Mouse (Mus musculus) natural killer cell, adult 2 months (primary cell): ENCODE data around the gene Igbp1.

Experiments
- DNase-seq, 2 experiments: peaks; one replicate each; pipeline ENCODE4 v3.0.0; 2022; ENCODE audit warnings: low spot score in 2 of 2

The Igbp1 gene

DNA sequence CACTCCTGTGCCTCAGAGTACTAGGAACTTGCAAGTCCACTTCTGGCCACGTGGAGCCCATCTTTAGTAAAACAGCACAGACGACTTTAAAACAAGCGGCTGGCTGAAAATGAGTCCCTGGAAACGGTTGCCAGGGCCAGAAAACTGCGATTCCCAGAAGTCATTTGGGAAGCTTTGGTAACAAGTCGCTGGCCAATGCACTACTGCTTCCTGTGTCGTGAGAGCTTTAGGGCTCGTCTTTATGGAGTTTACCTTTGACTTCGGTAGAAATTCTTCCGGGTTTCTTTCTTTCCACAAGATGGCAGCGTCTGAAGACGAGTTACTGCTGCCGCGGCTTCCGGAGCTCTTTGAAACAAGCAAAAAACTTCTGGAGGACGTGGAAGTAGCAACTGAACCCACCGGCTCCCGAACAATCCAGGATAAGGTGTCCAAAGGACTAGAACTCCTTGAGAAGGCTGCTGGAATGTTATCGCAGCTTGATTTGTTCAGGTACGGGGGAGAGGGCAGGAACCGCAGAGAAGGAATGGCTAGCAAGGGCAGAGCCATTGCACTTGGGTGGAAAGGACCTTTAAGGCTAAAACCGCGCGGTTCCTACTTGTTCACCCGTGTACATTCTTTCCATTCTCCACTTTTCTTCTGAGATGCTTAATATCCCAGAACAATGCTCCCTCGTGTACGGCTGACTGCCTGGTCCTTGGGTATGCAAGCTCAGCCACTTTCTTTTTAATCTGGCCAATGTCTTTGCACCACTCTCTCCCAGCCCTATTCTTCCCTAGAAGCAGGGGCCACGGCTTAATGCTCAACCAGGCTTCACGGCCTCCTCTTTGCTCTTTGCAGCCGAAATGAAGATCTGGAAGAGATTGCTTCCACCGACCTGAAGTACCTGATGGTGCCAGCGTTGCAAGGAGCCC is at the start of gene Igbp1:
Igbp1 (plus strand) TSS at position 224 of the 911 bp plus-strand sequence.
- peak; percentile 72 to 76 for DNase-seq

DNA sequence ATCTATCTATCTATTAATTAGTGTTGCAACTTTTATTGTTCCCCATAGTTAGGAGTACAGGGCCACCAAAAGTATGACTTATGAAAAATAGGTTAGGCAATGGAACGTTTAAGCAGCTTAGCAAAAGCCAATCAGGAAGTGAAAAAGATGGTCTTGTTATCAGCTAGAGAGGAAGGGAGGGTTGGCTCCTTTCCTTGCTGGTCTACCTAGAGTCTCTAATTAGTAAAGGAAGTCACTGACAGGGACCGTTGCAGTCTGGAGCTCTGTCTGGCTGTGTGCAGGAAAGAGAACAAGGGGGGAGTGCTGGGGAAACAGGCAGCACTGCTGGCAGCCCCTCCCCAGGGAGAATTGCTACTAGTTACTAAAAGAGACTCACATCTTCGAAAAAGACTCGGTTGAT is 26.0 kb upstream of the Igbp1 start:
- DNase-seq: no peak

GRCm38 (mm10) chrX:100470126-100470525 is 24.0 kb upstream of the Igbp1 start:
- DNase-seq: no peak

DNA sequence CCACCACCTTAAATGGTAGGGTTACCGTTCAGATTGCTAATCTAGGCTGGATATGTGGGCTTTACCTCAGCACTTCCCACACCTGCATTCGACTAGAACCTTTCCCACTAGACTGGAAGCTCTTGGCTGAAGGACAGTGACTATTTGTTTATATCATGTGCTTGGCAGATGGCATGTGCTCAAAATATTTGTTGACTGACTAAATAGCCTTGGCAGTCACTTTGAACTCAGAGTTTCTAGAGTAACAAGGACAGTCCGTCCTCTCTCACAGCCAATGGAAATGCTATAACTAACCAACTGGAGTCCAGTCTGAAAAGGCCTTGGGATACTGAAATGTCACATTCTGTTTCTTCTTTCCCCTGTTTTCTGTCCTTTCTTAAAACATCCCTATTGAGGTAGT is 22.6 kb upstream of the Igbp1 start:
- DNase-seq: no peak

- no peak for DNase-seq
Observed at GRCm38 (mm10) chrX:100475569-100476223, 18.4 kb upstream of the Igbp1 start.

GRCm38 (mm10) chrX:100480317-100480716 is 13.8 kb upstream of the Igbp1 start:
- peak; percentile 41 to 54 for DNase-seq

GRCm38 (mm10) chrX:100493500-100494067 is 507 bp upstream of the Igbp1 start:
- peak in 1 of 2 experiments; percentile 1 for DNase-seq

- no peak for DNase-seq
Observed at GRCm38 (mm10) chrX:100504175-100504851, 10.2 kb downstream of the Igbp1 start.

GRCm38 (mm10) chrX:100508164-100508563 is 14.1 kb downstream of the Igbp1 start:
- DNase-seq: no peak

DNA sequence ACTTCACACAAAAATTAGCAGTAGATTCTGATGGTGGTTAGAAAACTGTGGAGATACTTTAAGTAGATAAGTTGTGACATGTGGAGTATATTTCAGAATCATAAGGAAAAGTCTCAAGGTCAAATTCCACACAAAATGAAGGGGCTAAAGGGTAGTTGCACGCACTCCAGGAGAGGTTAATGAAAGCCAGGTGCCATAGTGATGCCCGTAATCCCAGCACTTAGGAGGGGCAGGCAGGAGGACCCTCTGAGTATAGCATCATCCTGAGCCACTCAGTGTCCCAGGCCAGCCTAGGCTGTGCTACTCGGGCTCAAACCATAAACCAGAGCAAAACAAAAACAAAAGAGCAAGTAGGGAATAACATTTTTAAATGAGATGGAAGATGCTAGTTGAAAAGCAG is 15.8 kb downstream of the Igbp1 start:
- no peak for DNase-seq

- no peak for DNase-seq
Observed at GRCm38 (mm10) chrX:100516683-100517082, 22.6 kb downstream of the Igbp1 start.

- no peak for DNase-seq
Observed at GRCm38 (mm10) chrX:100517626-100518025, 23.5 kb downstream of the Igbp1 start.

- no peak for DNase-seq
Observed at GRCm38 (mm10) chrX:100518532-100518931, 24.4 kb downstream of the Igbp1 start.

GRCm38 (mm10) chrX:100524471-100524870 is 30.4 kb downstream of the Igbp1 start, which contains the start of gene Dgat2l6:
Gene Dgat2l6 (plus strand): TSS chrX:100524838.
- no peak for DNase-seq

GRCm38 (mm10) chrX:100556026-100556425 is 61.9 kb downstream of the Igbp1 start:
- no peak for DNase-seq

DNA sequence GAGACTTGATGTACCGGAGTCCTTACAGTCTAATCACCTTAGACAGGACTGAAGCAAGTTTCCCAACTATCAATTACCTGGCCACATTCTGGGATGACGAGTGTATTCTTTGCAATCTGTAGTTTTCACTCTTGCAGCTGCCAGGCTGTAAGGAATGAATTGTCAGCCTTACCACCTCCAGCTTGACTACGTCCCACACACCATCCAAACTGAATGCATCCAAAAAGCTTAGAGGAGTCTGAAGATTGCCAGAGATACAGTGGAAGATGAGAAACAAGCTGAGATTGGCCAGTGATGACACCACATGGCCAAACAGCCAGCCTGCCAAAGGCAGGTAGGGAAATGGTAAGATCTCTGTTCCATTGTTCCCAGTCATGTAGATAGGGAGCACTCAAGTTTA is 71.6 kb downstream of the Igbp1 start:
- DNase-seq: no peak
